Mouse (Mus musculus) lung, postnatal 36 days (tissue): ENCODE data around the gene Pla2g4f.
A peak's percentile ranks its signal among the peaks of the same experiment; 100 is the strongest.

Experiments used
- DNase-seq: peaks from one replicate; pipeline ENCODE4 v3.0.0; 2022; ENCODE audit warnings: mixed read lengths

The Pla2g4f gene

GRCm38 (mm10) chr2:120313976-120314375 is at the start of gene Pla2g4f:
Pla2g4f (minus strand) TSS chr2:120314165.
- peak; percentile 79 for DNase-seq

- DNase-seq: no peak
These were observed 46.5 kb upstream of the Pla2g4f start for GRCm38 (mm10) chr2:120360425-120360824.

GRCm38 (mm10) chr2:120352682-120353646 is 39.0 kb upstream of the Pla2g4f start, which contains the start of gene Vps39:
Vps39 (minus strand) TSS chr2:120353137.
- DNase-seq: peak; percentile 94

DNA sequence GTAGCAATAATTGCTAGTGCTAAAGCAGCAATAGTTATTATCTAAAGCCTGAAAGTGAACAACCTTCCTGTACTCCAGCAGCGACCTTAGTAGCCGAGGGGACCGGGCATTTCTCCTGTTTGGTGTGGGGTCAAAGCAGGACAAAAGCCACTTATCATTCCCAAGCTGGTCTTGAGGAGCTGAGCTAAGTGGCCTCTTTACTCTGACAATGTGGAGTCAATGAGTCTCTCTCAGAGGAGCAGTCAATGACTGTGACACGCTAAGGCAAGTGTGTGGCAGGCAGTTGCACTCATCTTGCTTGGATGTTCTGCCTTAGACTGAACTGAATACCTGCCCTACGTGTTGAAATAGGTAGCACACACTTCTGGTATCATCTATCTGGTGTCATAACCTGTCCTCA is 37.4 kb upstream of the Pla2g4f start:
- DNase-seq: peak; percentile 61

- DNase-seq: peak; percentile 55
These were observed 34.2 kb upstream of the Pla2g4f start for GRCm38 (mm10) chr2:120348120-120348519.

DNA sequence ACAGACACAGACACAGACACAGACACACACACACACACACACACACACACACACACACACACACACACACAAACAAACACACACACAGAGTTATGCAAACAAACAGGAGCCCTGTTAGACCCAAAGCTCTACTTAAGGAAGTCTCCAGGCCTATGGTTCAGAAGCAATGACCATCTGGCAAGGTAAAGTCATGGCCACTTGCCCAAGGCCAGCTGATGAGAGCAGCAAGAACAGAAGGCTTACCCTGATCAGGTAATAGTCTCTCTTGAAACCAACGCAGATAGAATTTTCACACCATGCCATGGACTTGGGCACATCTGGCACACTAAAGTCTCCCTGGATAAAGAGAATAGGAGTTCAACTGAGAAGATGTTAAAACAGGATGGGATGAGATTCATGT is 27.8 kb upstream of the Pla2g4f start:
- no peak for DNase-seq

GRCm38 (mm10) chr2:120337886-120338285 is 23.9 kb upstream of the Pla2g4f start:
- DNase-seq: no peak

DNA sequence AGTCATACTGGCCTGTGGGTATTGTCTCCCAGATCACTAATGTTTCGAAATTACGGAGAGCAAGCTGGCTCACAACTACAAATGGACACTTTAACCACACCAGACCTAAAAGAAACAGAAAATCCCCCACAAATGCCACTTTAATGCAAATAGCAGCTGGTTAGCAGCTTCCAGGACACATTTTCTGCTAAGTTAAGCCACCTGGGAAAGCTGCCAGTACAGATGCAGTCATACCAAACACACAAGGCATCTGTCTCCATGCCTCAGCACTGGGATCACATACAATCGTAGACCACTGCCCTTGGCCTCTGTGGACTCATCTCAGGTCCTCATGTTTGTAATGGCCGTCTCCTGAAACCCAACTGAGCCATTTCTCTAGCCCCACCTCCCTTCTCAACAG is 17.6 kb upstream of the Pla2g4f start:
- no peak for DNase-seq

DNA sequence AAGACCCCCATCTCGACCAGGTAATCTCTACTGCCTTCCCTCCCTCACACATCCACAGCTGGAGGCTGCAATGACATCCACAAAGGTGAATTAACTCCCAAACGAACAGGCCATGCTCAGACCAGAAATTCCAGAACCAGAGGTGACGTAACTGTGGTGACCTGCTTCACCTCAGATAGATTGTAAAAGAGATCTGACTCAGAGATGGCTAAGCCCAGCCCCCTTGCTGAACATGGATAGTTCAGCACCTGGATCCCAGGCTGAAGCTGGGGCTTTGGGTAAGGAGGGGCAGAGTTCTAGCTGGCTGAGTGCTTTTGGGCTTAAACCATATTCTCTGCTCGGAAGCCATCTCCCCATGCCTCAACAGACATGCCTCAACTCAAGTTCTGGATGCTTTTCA is 1.1 kb upstream of the Pla2g4f start:
- DNase-seq: no peak

GRCm38 (mm10) chr2:120314487-120314886 is 522 bp upstream of the Pla2g4f start:
- DNase-seq: no peak

GRCm38 (mm10) chr2:120312276-120312825 is 1.6 kb downstream of the Pla2g4f start:
- DNase-seq: peak; percentile 62

GRCm38 (mm10) chr2:120304113-120304512 is 9.9 kb downstream of the Pla2g4f start:
- peak; percentile 18 for DNase-seq

- no peak for DNase-seq
These were observed 12.9 kb downstream of the Pla2g4f start for GRCm38 (mm10) chr2:120301076-120301475.

DNA sequence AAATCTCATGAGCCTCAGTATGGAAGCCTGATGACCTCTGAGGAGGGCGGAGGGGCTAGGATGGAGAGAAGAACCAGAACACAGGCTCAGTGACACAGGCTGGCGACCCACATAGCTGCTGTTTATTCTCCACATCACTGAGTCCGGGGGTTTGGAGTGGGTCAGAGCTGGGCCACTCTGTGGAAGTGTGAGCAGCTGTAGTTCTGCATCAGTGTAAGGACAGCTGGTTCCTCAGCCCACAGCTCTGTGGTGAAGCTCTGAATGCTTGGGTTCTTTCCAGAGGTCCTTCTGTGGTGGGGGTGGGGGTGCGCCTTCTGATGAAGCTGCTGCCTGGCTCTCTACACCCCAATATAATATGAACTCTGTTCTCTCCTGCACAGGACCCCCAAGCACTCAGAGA is 14.1 kb downstream of the Pla2g4f start:
- no peak for DNase-seq

- no peak for DNase-seq
These were observed 17.8 kb downstream of the Pla2g4f start for GRCm38 (mm10) chr2:120296160-120296559.

GRCm38 (mm10) chr2:120291471-120292078 is 22.4 kb downstream of the Pla2g4f start:
- no peak for DNase-seq

GRCm38 (mm10) chr2:120288995-120289394 is 25.0 kb downstream of the Pla2g4f start, which contains the start of gene Pla2g4d:
Pla2g4d (minus strand) TSS chr2:120289197.
- DNase-seq: no peak

- DNase-seq: no peak
These were observed 25.6 kb downstream of the Pla2g4f start for GRCm38 (mm10) chr2:120288401-120288800.

- DNase-seq: no peak
These were observed 28.3 kb downstream of the Pla2g4f start for GRCm38 (mm10) chr2:120285639-120286038.

DNA sequence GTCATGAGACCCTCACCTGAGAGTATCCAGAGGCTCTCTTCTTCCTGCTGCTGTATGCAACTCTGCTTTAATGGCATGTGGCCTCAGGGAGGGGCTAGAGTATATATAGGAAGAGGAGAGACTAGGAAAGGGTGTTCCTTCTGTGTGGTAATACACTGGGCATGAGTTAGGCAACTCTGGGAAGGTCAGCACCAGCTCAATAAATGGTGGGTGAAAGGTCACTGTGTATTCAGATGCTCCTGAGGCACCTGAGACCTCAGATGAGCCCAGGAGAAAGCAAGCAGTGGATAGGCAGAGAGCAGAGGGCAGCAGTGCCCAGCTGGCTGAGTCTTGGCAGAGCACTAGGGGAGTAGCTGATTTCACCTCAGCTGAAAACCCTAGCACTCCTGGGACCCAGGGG is 29.3 kb downstream of the Pla2g4f start:
- peak; percentile 17 for DNase-seq

DNA sequence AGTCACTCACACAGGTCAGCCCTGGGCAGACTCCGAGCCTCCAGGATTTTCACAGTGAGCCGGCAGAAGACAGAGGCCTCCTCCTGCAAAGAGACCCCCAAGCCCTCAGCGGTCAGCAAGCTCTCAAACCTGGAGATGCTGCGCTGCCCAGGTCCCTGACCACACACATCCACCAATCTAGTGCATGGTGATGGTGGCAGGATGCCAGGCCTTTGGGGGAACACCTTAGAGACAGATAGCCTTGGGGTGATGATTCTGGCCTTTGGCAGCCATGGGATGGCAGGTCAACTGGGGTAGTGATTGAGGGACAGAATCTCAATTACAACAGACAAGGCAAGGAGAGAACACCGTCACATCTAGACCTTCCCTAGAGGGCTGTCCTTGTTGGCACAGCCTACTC is 29.9 kb downstream of the Pla2g4f start:
- no peak for DNase-seq

DNA sequence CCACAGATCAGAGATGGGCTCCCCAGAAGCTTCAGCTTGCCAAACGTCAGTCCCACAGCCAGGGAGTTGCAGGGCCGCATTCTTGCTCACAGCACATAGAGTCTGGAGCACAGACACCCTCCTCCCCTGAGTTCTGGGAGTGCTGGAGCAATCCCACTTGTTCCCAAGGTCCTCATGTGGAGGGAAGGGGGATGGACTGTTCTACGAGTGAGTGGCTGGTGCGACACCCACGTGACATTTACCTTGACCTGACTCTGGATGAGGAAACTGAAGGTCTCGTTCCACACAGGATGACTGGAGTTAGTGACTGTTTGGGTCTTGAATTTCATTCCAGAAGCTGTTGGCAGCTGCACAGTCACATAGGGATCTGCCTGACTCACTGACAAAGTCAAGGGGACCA is 30.4 kb downstream of the Pla2g4f start:
- DNase-seq: no peak

DNA sequence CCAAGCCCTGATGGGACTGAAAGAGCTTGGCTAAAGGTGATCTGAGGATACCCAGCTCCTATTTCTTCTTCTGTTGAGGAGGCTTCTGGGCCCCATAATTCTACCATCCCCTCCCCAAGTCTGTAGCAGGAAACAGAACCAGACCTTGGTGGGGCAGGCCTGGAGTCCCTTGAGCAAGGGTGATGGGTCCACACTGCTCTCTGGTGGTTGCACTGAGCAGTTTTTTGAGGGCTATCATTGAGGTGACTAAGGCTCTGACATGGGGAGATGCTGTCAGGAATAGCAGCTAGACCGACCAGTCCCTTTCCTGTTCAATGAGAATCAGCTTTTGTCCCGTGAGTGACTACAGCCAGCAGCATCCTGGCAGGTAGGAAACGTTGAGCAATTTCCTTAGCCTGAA is 32.7 kb downstream of the Pla2g4f start:
- DNase-seq: no peak

DNA sequence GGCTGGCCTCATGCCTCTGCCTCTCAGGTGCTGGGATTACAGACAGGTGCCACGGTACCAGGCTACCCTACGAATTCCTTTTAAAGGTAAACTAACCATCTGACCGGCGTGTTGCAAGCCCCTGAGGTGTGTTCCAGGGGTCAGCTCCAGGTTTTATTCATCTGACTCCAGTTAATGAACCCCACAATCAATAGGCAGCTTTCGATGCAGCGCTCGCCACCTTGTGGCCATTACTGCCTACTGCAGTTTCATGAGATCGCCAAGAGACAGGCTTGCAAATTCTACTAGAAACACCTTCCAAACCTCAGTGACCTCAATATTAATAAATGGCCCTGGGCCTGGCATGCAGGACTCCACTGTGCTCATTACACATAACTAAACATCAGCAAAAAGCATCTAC is 34.0 kb downstream of the Pla2g4f start:
- DNase-seq: peak; percentile 69
